ENCODE assay signal across 13 mouse cellular contexts in genomic region chr11:32554141-32555091, GRCm38 (mm10). TPM values are rescaled to one million over a fixed set of nuclear protein-coding genes. Genes with fewer than 3 reads are reported as not detected.
DNase-seq lines count a peak whose midpoint lies in the region; ATAC-seq lines count a peak whose summit lies in the region.
"Had no signal": no experiment of that assay in that cellular context is flagged by ENCODE, and none has a peak within 500 bp of the region (broad histone marks: within the 10 kb centered on the region; RNA-seq: fewer than 3 reads in every experiment).

No protein-coding gene starts in this region.

- H3K4me3 ChIP-seq in heart, embryonic 13.5 days = no peak overlapping the region
- H3K4me3 ChIP-seq in heart, embryonic 12.5 days = no peak overlapping the region
- no peak overlapping the region for H3K4me3 ChIP-seq in liver, embryonic 15.5 days (replicated peaks)
- H3K4me3 ChIP-seq: neural tube, embryonic 12.5 days had no signal

- H3K36me3 ChIP-seq in heart, embryonic 13.5 days = no peaks in the 10 kb centered on the region
- H3K36me3 ChIP-seq in heart, embryonic 12.5 days = no peaks in the 10 kb centered on the region
- no peaks in the 10 kb centered on the region for H3K36me3 ChIP-seq in liver, embryonic 15.5 days (replicated peaks)
- H3K36me3 ChIP-seq: neural tube, embryonic 12.5 days had no signal

- H3K9ac ChIP-seq in heart, embryonic 13.5 days = no peak overlapping the region
- no peak overlapping the region for H3K9ac ChIP-seq in heart, embryonic 12.5 days
- H3K9ac ChIP-seq in liver, embryonic 15.5 days = no peak overlapping the region
- H3K9ac ChIP-seq: hindbrain, embryonic 14.5 days; neural tube, embryonic 12.5 days had no signal

- no peak for ATAC-seq in heart, embryonic 13.5 days (ENCODE audit: extremely low read depth, insufficient number of reproducible peaks, low FRiP score, low TSS enrichment)
- no peak for ATAC-seq in heart, embryonic 12.5 days (ENCODE audit: insufficient number of reproducible peaks, low FRiP score)
- peak; percentile 29; the same call in 1 of the 2 replicates for ATAC-seq in liver, embryonic 15.5 days (ENCODE audit: insufficient read depth)

- H3K27ac ChIP-seq in heart, embryonic 13.5 days (replicated peaks) = 0 out of 2 replicates have a peak overlapping the region, but pooled peaks have one; percentile 5
- H3K27ac ChIP-seq in heart, embryonic 12.5 days (ENCODE audit: poor library complexity, severe bottlenecking) = no peak overlapping the region
- peak overlapping the region; percentile 42 for H3K27ac ChIP-seq in liver, embryonic 15.5 days (replicated peaks)
- H3K27ac ChIP-seq: hindbrain, embryonic 14.5 days; neural tube, embryonic 12.5 days had no signal

- WGBS in heart, embryonic 13.5 days = 56% methylated on average over 14 of the region's 14 CpGs
- 55% methylated on average over 14 of the region's 14 CpGs for WGBS in heart, embryonic 12.5 days
- 39% methylated on average over 14 of the region's 14 CpGs for WGBS in liver, embryonic 15.5 days (ENCODE audit: insufficient replicate concordance)

- H3K4me2 ChIP-seq in heart, embryonic 13.5 days = no peak overlapping the region
- no peak overlapping the region for H3K4me2 ChIP-seq in heart, embryonic 12.5 days
- H3K4me2 ChIP-seq in liver, embryonic 15.5 days = 0 out of 2 replicates have a peak overlapping the region, but pooled peaks have one; percentile 6
- H3K4me2 ChIP-seq: hindbrain, embryonic 14.5 days; neural tube, embryonic 12.5 days had no signal

- H3K9me3 ChIP-seq in heart, embryonic 13.5 days = no peaks in the 10 kb centered on the region
- H3K9me3 ChIP-seq in heart, embryonic 12.5 days (replicated peaks) = no peaks in the 10 kb centered on the region
- H3K9me3 ChIP-seq in liver, embryonic 15.5 days (replicated peaks) = no peaks in the 10 kb centered on the region
- H3K9me3 ChIP-seq: neural tube, embryonic 12.5 days had no signal

- peaks cover 56% of the 10 kb centered on the region for H3K4me1 ChIP-seq in heart, embryonic 13.5 days
- peaks cover 44% of the 10 kb centered on the region for H3K4me1 ChIP-seq in heart, embryonic 12.5 days (replicated peaks)
- H3K4me1 ChIP-seq in liver, embryonic 15.5 days (replicated peaks) = peaks cover 61% of the 10 kb centered on the region

- intact Hi-C loops in left cerebral cortex, postnatal 10 days (cut with DNase I) = no loop called here

- DNase-seq in thymus, postnatal 4 days = peak; percentile 35
- DNase-seq in thymus, adult 18-20 months = no peak
- no peak for DNase-seq in left cerebral cortex, postnatal 10 days (ENCODE audit: extremely low spot score in 1 of 2, low spot score in 2 of 2)
- DNase-seq in adrenal gland, postnatal 10 days = no peak
- DNase-seq in urinary bladder, postnatal 14 days (ENCODE audit: low spot score) = no peak
- DNase-seq: gastrocnemius, postnatal 36 days; right cerebral cortex, postnatal 25 days had no signal

- H3K27me3 ChIP-seq in heart, embryonic 13.5 days (replicated peaks) = no peaks in the 10 kb centered on the region
- no peaks in the 10 kb centered on the region for H3K27me3 ChIP-seq in heart, embryonic 12.5 days (replicated peaks)
- no peaks in the 10 kb centered on the region for H3K27me3 ChIP-seq in liver, embryonic 15.5 days
- H3K27me3 ChIP-seq: neural tube, embryonic 12.5 days had no signal

RNA-seq across cellular contexts. Expression of gene Stk10, which starts 21.3 kb away (rescaled TPM):
- polyA plus RNA-seq in heart, embryonic 13.5 days (2015; fragmentation: Nextera tagmentation; extraction: Ambion mirVana) = 2.3 and 2.6 TPM in 2 replicates
- polyA plus RNA-seq in heart, embryonic 12.5 days (2016; fragmentation: Nextera tagmentation; extraction: Ambion mirVana) = 2.9 and 3.2 TPM in 2 replicates
- polyA plus RNA-seq in liver, embryonic 15.5 days (2015; fragmentation: Nextera tagmentation; extraction: Ambion mirVana) = 4.3 TPM in 2 replicates
- total RNA-seq in left cerebral cortex, postnatal 10 days (2021) = 1 to 10 TPM; 6.4 to 7.5 TPM
- 10 to 100 TPM; 11.9 to 15.1 TPM for total RNA-seq in adrenal gland, postnatal 10 days (2021)

RNA-seq across cellular contexts. Expression of gene Efcab9, which starts 22.5 kb away (rescaled TPM):
- 0.25 TPM in 1 of 2 replicates, not detected in the other for polyA plus RNA-seq in heart, embryonic 13.5 days (2015; fragmentation: Nextera tagmentation; extraction: Ambion mirVana)
- polyA plus RNA-seq in heart, embryonic 12.5 days (2016; fragmentation: Nextera tagmentation; extraction: Ambion mirVana) = 0.31 and 0.36 TPM in 2 replicates
- polyA plus RNA-seq in liver, embryonic 15.5 days (2015; fragmentation: Nextera tagmentation; extraction: Ambion mirVana) = 0.20 and 0.41 TPM in 2 replicates
- not detected for total RNA-seq in left cerebral cortex, postnatal 10 days (2021)
- 1 to 10 TPM in 1 of 2 experiments, under 1 TPM in 1; 0.93 to 1.2 TPM for total RNA-seq in adrenal gland, postnatal 10 days (2021)
- total RNA-seq: megakaryocyte-erythroid progenitor cell, adult 5-6 weeks had no signal
- polyA plus RNA-seq: hindbrain, embryonic 14.5 days had no signal
